Mouse (Mus musculus) 3134 (cell line): ENCODE data around the gene Ppp1r37.
"Not testable (repeated sequence)": the region's sequence is repeated elsewhere in the genome, so short reads cannot be mapped to it uniquely, and the experiment has no call there.

Experiments
- DNase-seq: peaks from one replicate; pipeline ENCODE4 v3.0.0-alpha.2; 2011; ENCODE audit warnings: low spot score; ENCODE audit not compliant: insufficient read length; ENCODE audit errors: extremely low read depth

Ppp1r37 gene

DNA sequence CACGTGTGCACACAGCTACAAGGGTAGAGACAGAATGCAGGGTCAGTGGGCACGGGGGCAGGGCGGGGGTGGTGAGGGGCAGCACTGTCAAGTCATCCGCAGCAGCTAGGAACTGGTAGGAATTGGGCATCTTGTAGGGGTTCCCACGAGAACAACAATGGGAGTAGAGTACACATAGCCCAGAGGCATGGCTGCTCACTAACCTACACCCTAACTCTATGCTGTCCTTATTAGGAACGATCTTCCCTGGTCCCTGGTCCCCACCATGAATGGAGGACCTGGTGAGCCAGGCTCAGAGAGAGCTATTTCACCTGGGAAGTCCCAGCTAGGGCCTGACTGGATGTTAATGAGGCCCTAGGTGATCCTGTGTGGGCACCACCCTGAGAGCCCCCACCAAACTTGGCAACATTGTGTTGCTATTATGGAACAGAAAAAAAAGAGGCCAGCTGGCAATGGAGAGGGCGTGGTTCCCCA, 21.2 kb downstream of the Ppp1r37 start:
- DNase-seq: no peak

DNA sequence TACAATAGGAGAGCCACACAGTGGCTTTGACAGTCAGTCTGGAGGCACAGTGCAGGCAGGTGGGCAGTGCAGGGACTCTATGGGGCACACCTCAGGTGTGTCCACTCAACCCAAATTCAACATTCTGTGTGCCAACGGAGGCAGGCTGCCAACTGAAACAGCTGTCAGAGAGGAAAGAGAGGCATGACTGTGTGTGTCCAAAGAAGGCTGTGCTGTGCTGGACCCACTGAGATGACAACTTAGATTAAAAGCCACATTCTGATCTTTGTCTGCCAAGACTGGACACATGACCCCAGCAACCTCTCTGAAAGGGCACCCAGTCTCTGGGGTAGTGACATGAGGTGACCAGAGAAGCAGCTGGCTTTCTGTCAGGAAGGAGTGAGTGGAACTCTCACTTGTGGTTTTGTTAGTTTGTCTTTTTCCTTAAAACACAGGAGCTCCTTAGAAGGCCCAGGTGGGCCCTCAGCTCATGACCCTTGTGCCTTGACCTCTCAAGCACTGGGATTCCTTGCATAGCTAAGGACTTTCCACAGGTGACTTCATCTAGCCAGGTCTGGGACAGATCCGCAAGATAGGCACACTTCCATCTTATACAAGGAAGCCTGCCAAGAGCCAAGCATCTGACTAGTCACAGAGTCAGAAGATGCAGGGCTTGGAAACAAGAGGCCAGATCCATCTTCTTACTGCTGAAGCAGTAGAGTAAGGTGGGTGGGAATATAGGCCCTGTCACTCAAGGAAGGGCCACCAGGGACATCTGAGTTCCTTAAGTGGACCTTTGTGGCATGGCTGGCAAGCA, 21.9 kb downstream of the Ppp1r37 start:
- no peak for DNase-seq

DNA sequence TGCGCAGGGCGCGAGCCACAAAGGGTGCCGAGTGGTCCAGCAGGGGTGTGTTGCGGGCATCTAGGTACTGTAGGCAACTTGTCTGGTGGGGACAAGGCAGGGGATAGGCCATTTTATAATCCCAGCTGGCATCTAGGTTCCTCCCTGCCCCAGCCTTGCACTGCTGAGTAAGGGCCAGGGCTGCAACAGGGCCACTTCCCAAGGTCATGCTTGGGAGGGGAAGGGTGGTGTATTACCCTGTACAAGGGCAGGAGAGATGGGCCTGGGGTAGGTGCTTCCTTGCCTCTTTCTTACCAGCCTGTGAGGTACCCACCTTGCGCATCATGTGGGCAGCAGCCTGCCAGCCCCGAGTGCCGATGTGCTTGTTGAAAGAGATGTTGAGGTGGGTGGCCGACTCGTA, 28.2 kb downstream of the Ppp1r37 start:
- no peak for DNase-seq

DNA sequence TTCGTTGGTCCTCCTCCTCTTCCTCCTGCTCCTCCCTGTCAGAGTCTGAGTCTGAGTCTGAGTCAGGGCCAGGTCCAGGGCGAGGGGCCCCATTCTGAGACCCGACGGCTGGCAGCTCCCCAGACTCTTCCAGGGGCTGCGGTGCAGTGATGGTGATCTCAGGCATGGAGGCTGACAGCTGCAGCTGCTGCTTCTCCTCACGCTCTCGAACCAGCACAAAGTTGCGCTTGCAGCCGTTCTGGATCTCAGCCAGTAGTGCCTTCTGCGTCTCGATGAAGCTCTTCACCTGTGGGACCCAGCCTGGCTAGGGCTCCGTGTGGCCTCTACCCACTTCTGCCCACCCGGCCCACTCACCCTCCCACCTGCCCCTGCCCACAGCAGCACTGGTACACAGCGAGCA, 30.6 kb downstream of the Ppp1r37 start:
- DNase-seq: no peak

DNA sequence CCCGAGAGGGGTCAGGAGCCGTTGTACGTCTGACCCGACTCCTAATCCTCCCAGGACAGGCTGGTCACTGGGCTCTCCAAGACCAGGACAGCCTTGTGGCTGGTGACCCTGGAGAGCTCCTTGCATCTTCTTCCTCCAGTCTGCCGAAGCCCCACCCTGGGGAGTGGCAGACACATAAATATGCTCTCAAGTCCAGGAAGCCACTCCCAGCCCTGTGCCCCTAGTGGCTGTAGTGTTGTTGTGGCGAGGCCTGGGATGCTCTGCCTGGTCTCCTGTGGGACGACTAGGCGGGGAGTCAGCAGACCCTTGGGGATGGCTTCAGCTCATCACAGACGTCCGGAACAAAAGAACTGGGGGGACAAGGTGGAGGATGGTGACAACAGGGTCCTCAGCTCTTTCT, 31.8 kb downstream of the Ppp1r37 start:
- no peak for DNase-seq

DNA sequence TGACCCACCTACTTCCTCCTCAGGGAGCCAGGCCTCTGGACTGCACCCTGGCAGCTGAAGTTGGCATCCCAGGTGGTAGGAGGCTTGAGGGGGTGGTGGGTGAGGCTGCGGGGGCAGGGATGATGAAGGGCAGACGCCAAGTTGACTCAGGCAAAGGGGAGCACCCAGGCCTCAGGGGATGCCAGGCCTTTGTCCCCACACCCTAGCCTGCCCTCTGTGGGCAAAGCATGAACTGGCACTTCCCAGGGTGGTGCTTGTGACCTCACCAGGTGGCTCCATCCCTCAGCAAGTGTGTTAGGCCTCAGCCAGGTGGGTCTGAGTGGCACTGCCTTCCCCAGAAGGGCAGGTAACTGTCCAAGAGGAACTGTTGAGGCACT, 37.8 kb downstream of the Ppp1r37 start:
- DNase-seq: no peak

DNA sequence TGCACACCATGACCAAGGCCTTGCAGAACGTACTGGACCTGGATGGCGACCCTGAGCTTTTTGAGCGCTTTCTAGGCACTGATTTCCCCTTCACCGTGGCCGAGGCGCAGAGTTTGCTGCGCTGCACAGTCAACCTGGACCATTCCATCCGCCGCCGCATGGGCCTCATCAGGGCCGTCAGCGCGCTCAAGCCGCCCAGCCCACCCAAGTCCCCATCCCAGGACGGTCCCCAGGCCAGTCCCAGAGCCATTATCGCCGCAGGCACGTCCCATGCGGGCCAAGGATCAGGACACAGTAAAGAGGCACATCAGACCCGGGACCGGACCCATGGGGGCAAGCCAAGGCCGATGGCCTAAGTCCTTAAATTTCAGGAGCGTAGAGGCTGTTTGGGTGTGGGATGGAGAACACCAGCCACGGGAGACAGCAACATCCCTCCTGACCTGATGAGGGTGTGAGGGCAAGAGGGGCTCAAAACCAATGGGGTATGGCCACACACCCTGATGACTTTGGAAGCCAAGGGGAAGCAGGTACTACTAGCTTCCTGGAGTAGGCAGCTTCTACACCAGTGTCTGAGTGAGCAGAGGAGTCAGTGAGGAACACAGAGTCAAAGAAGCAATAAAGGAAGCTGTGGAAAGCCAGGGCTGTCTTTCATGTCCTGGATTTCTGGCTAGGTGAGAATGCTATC, 38.3 kb downstream of the Ppp1r37 start:
- DNase-seq: no peak

DNA sequence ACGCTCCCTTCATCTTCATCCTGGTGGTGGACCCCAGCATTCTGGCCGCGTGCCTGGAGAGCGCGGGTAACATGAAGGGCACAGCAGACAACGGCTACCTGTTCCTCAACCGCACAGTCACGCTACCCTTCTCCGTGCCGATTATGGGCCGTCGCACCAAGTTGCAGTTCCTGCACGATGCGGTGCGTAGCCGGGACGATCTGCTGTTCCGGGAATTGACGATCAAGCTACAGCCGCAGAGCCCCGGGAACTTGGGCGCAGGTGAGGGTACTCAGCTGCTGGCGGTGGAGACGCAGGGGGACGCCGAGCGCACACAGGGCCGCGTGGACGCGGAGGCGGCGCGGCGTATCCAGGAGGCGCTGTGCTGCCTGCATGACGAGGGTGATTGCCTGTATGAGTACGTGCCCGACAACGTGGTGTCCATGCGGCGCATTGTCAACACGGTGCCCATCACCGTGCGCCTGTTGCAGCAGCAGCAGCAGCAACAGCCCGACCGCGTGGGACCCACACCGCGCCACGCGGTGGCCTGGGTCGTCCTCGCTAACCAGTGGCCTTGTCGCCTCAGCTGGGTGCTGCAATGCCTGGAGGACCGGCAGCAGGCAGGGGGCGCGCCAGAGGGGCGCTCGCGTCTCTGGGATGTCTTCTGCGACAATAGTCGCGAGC, 39.0 kb downstream of the Ppp1r37 start:
- no peak for DNase-seq

DNA sequence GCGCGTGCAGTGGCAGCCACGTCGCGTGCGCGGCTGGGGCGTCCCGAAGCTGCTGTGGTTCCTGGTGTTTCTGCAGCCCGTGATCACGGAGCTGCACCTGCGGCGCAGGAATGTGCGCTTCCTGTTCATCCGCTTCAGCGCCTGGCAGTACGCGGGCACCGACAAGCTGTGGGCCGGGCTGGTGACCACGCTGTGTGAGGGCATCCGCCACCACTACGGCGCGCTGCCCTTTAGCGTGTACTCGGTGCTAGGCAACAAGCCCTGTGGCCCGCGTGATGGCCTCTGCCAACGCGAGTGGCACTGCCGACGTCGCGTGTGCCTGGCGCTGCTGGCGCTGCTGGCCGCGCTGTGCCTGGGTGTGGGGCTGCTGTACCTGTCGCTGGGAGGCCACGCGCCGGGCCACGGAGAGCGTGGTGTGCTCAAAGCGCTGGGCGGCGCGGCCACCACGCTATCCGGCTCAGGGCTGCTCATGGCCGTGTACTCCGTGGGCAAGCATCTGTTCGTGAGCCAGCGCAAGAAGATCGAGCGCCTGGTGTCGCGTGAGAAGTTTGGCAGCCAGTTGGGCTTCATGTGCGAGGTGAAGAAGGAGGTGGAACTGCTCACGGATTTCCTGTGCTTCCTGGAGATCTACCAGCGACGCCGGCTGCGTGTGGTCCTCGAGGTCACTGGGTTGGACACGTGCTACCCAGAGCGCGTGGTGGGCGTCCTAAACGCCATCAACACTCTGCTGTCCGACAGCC, 39.7 kb downstream of the Ppp1r37 start:
- no peak for DNase-seq

DNA sequence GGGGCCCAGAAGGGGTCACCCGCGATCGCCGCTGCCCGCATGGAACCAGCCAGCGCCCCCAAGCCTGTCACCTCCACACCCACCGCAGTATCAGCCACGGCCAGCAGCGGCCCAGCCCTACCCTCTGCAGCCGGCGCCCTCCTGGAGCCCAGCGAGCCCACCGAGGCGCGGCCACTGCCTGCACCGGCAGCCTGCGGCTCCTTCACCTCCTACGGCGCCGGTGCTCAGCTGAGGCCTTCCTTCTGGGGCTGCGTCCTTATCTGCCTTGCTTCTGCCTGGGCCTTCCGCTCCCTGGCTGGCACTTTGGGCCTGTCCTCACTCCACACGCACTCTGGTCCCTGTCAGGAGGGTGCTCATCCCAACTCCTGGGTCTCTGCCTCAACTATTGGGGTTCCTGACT, 42.8 kb downstream of the Ppp1r37 start:
- DNase-seq: no peak

DNA sequence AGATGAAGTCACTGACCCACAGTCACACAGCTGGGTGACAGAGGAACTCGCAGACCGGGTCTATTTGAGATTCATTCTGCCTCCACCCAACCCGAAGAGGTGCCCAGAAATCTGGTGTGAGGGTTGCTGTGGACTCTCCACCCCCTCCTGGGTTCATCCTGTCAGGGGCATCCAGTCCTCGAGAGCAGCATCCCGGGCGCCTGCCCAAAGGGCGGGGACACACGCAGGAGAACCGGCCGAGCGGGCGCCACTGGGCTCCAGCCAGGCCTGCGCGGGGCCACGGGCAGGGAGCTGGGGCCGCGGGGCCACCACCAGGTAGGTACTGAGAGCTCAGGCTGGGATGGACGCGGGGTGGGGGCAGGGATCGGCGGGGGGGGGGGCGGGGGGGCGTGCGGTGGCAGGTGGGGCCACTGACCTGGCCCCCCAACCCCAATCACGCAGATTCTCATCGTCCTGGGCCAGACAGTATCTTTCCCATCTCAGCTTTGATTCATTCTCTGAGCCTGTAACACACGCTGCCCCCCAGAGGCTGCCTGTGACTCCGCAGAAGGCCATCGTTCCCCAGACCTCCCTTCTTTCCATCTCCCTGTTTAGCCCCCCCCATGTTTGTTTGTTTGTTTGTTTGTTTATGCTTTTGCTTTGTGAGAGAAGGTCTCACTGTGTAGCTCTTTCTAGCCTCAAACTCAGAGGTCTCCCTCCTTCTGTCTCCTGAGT, 45.1 kb downstream of the Ppp1r37 start, which contains the start of gene Nkpd1:
Gene Nkpd1 (plus strand): TSS at position 187 of the 714 bp plus-strand sequence.
- DNase-seq: no peak

DNA sequence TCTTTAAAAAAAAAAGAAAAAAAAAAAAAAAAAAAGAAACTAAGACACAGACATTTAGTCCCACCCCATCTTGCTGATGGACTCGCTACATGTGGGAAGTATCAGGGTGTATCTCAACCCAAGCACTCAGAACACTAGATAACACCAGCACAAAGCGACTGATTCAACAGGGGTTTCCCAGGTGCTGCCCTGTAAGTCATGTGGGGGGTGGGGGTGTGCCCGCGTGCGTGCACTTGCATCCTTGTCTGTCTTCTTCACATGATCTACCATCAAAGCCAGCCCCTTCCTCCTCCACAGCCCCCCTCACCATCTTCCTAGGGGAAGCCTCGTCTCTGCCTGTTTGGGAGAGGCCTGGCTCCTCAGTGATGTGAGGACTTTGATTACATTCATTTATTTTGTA, 50.5 kb downstream of the Ppp1r37 start:
- DNase-seq: no peak

DNA sequence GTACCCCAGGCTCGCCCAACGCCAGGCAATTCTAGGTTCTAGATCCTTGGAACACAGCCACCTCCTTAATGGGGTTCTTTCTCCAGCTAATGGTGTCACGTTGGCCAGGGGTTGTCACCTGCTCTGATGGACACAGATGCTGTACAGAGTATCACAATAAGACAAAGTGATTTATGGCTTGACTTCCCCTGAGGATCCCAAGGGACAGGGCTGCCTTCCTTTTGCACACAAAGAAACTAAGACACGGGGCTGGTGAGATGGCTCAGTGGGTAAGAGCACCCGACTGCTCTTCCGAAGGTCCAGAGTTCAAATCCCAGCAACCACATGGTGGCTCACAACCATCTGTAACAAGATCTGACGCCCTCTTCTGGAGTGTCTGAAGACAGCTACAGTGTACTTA, 50.9 kb downstream of the Ppp1r37 start:
- DNase-seq: not testable (repeated sequence)

DNA sequence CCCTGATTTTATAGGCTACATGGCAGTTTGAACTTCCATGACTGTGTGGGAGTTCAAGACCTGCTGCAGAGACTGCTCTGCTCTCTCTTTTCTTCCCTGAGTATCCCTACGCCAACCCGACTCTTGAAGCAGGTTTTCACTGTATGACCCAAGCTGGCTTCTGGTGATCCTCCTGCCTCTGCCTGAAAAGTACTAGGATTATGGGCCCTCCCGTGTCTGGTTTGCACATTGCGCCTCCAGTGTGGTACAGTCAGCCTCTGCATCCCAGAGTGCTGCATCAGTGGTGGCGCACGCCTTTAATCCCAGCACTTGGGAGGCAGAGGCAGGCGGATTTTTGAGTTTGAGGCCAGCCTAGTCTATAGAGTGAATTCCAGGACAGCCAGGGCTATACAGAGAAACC, 53.1 kb downstream of the Ppp1r37 start:
- no peak for DNase-seq

DNA sequence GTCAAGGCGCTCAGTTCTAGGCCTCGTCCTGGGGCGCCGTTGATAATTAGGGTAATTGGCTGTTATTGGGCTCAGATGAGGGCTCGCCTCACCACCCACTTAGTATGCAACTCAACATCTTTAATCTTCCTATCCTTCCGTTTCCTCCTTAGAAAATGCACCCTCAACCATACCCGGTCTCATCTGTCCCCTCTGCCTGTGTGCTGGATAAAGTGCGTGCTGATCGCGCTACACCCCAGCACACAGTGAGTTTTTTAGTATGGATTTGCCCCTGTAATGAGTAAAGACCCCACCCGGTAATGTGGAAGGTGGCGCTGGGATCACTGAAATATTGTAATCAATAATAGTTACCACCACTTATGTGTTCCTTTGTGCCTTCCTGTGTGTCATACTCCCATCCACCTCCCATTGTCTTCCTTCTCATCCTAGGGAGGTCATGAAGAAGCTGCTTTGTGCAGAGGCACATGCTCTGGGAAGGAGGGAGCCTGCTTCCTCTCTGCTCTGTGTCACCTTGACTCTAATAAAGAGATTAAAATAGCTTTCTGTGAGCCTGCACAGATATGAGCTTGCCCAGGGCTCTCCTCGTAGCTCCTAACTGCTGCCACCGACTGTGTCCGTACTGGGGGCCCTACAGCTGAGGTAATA, 53.8 kb downstream of the Ppp1r37 start:
- no peak for DNase-seq

DNA sequence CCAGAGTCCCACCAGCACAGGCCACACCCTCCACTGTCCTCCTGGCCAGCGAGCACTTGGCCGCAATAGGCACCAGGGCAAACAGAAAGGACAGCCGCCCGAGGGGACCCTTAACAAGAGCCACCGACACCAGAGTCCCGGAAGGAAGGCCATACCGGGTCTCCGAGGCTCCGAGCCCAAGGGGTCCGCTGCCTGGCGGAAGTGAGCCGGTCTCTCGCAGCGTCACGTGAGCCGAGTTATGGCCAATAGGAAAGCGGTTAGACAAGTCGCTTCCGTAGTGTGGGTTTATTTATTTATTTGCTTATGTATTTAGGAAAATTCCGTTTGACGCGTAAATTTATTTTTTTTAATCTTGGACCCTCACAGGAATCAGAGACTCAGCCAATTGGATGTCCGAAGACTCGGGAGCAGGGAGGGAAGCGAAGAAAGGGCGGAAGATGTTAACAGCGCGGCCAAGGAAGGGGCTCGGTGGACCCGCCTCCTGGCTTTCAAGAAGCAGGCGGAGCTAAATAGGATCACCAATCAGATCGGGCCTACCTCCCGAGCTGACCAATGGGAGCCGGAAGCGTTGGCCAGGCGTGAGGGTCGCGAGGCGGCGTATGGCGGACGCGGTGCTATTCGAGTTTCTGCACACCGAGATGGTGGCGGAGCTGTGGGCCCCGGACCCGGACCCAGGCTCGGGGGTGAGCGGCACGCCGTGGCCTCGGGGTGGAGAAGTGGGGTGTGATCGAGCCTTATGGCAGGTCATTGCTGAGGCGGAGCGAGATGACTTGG, 54.5 kb downstream of the Ppp1r37 start, which contains the start of the genes Bloc1s3 and Trappc6a:
Gene Bloc1s3 (minus strand): TSS at position 218 of the 774 bp plus-strand sequence.
Gene Trappc6a (plus strand): TSS at position 246 of the 774 bp plus-strand sequence.
- DNase-seq: peak; percentile 90

DNA sequence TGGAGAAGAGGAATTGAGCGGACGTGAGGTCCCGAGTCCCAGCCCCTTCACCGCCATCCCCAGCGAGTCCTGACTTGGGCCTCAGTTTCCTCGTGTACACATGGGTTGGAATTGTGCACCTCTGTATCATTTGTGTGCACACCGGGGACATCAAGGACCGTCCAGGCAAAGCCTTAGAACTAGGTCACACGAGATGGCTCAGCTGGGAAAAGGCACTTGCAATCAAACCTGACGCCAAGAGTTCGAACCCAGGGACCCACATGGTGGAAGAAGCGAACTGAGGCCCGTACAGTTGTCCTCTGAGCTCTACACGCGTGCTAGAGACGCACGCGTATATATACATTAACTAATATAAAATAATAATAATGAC, 55.3 kb downstream of the Ppp1r37 start:
- no peak for DNase-seq

DNA sequence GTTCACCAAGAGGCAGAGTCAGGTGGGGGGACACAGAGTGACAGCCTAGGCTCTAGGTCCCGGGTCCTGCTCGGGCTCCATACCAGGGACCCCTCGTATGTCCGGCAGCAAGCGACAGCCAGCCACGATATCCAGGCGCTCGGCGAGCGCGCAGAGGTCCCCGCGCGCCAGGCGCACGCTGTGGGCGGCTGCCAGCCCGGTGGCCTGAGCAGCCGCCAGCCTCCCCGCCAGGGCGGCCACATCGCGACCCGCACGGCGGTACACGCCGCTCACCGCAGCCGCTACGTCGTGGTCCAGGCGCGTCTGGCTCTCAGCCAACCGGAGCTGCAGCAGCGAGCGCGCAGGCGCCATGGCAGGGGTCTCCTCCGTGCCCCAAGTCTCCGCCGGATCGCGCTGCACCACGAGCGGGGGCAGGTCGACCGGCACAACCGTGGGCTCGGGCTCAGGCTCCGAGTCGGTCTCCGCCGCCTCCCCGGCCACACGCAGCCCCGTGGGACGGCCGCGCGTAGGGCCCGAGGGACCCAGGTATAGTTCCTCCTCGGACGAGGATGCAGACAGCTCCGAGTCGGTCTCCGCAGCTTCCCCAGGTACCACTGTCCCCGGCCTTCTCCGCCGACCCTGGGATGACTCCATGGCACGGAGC, 55.8 kb downstream of the Ppp1r37 start:
- no peak for DNase-seq
